Mouse (Mus musculus) liver, embryonic 14.5 days (tissue): ENCODE measurements around the gene Sptbn1. TPM values are rescaled to one million over a fixed set of nuclear protein-coding genes. Genes with fewer than 3 reads are reported as not detected.

Experiments used
- ATAC-seq: fragments of 200-750 bp; cut with Nextera tagmentation; 2 replicates; pipeline ENCODE4 v1.8.0; 2017; ENCODE audit warnings: moderate number of reproducible peaks, mild to moderate bottlenecking, moderate library complexity; ENCODE audit not compliant: insufficient read depth
- DNase-seq, 3 experiments: peaks; one replicate each; pipeline ENCODE4 v3.0.0-alpha.2; 2012 to 2013; ENCODE audit warnings: low read depth in 3 of 3, low spot score in 3 of 3
- H3K27ac ChIP-seq: fragments of 300-500 bp; sonication (generic); 2 replicates; pipeline ENCODE4 v1.5.1; 2014; ENCODE audit warnings: moderate library complexity, mild to moderate bottlenecking, control low read depth, inconsistent platforms
- H3K27me3 ChIP-seq: fragments of 300-500 bp; sonication (generic); 2 replicates; pipeline ENCODE4 v1.6.1; 2014; ENCODE audit warnings: mild to moderate bottlenecking, low read length, moderate library complexity; ENCODE audit not compliant: control insufficient read depth, insufficient read depth
- H3K36me3 ChIP-seq: fragments of 300-500 bp; sonication (generic); replicated peaks from 2 replicates; pipeline ENCODE4 v1.6.1; 2014; ENCODE audit warnings: low read depth; ENCODE audit not compliant: control insufficient read depth, insufficient read depth
- H3K4me1 ChIP-seq, 2 experiments: fragments of 200-500 bp in 1 of 2; fragments of 300-500 bp in 1 of 2; sonication (generic) in 1 of 2; replicated peaks; 2 replicates each; pipeline ENCODE4 v1.6.1; 2012 to 2014; ENCODE audit warnings: antibody characterized with exemption in 1 of 2, inconsistent platforms in 1 of 2, low read length in 1 of 2; ENCODE audit not compliant: control insufficient read depth in 2 of 2, insufficient read depth in 2 of 2
- H3K4me2 ChIP-seq: fragments of 300-500 bp; sonication (generic); 2 replicates; pipeline ENCODE4 v1.6.1; 2014; ENCODE audit warnings: low read depth, mild to moderate bottlenecking, control low read depth, moderate library complexity
- H3K4me3 ChIP-seq, 2 experiments: fragments of 200-500 bp in 1 of 2; fragments of 300-500 bp in 1 of 2; sonication (generic) in 1 of 2; 2 replicates each; pipeline ENCODE4 v1.5.1; 2012 to 2014; ENCODE audit warnings: low read depth in 2 of 2, low read length in 2 of 2, mild to moderate bottlenecking in 2 of 2, control low read depth in 1 of 2, inconsistent platforms in 1 of 2, moderate library complexity in 1 of 2; ENCODE audit not compliant: insufficient read depth in 1 of 2
- H3K9ac ChIP-seq: fragments of 300-500 bp; sonication (generic); replicated peaks from 2 replicates; pipeline ENCODE4 v1.6.1; 2014; ENCODE audit warnings: mild to moderate bottlenecking, control low read depth, moderate library complexity
- H3K9me3 ChIP-seq: fragments of 300-500 bp; sonication (generic); 2 replicates; pipeline ENCODE4 v1.6.1; 2016; ENCODE audit warnings: low read length, mixed read lengths; ENCODE audit not compliant: control insufficient read depth
- CTCF ChIP-seq: IDR thresholded peaks from 2 replicates; pipeline ENCODE4 v1.5.1; 2016; ENCODE audit warnings: antibody characterized with exemption, low read depth, control low read depth
- EP300 ChIP-seq: IDR thresholded peaks from 2 replicates; pipeline ENCODE4 v1.6.1; 2016; ENCODE audit warnings: antibody characterized with exemption, low read depth
- WGBS: fragments of 180-500 bp; shearing (Covaris S2); extraction: QIAGEN DNeasy Blood & Tissue Kit; methylation state at CpG from one replicate; pipeline ENCODE4 v1.1.7; 2014; ENCODE audit not compliant: insufficient replicate concordance; 5-methylcytosine and 5-hydroxymethylcytosine counted together
- polyA plus RNA-seq, 2 experiments: library from polyadenylated mRNA; depleted of rRNA in 1 of 2; stranded (reverse) in 1 of 2; unstranded in 1 of 2; fragments of >200 nt; fragmentation: Nextera tagmentation in 1 of 2; extraction: Ambion mirVana in 1 of 2; gene quantifications; 2 replicates each; pipeline versions ENCODE4 v1.2.1 to v1.2.3; 2012 to 2014

Sptbn1 gene
- polyA plus RNA-seq, 2 experiments, result 9.6 to 14.4 TPM

GRCm38 (mm10) chr11:30104177-30104576 is 163.8 kb downstream of the Sptbn1 start:
- ATAC-seq (no peak), DNase-seq (no peak)
- 71% methylated on average over 10 of the region's 10 CpGs for WGBS
- Histone ChIP-seq H3K36me3 (no peaks in the 10 kb centered on the region), H3K27me3 (no peaks in the 10 kb centered on the region), H3K27ac (no peak overlapping the region), H3K9me3 (no peaks in the 10 kb centered on the region), H3K4me2 (no peak overlapping the region), H3K4me1 (no peaks in the 10 kb centered on the region), H3K4me3 (no peak overlapping the region), H3K9ac (no peak overlapping the region)
- TF ChIP-seq CTCF, result no peak
- TF ChIP-seq EP300, result no peak

- no peak for TF ChIP-seq EP300
- ATAC-seq, result no peak
- Histone ChIP-seq H3K36me3 (no peaks in the 10 kb centered on the region), H3K9ac (no peak overlapping the region), H3K4me3 (no peak overlapping the region), H3K4me1 (no peaks in the 10 kb centered on the region), H3K9me3 (no peaks in the 10 kb centered on the region), H3K4me2 (no peak overlapping the region), H3K27ac (no peak overlapping the region), H3K27me3 (no peaks in the 10 kb centered on the region)
- 54% methylated on average over 2 of the region's 2 CpGs for WGBS
- DNase-seq, result no peak
These were observed 165.4 kb downstream of the Sptbn1 start for GRCm38 (mm10) chr11:30102594-30102993.

- no peaks in the 10 kb centered on the region for H3K27me3 ChIP-seq
- no peak overlapping the region for H3K27ac ChIP-seq
- H3K9ac ChIP-seq, result no peak overlapping the region
- H3K4me3 ChIP-seq, result no peak overlapping the region
- TF ChIP-seq CTCF, result no peak
- no peak for TF ChIP-seq EP300
- ATAC-seq, result no peak
- WGBS, result 68% methylated on average over 1 of the region's 1 CpGs
- no peaks in the 10 kb centered on the region for H3K9me3 ChIP-seq
- H3K4me1 ChIP-seq, result no peaks in the 10 kb centered on the region
- no peaks in the 10 kb centered on the region for H3K36me3 ChIP-seq
- H3K4me2 ChIP-seq, result no peak overlapping the region
- no peak for DNase-seq
These were observed 166.2 kb downstream of the Sptbn1 start for GRCm38 (mm10) chr11:30101796-30102195.

GRCm38 (mm10) chr11:30101162-30101561 is 166.8 kb downstream of the Sptbn1 start:
- H3K9ac ChIP-seq, result no peak overlapping the region
- no peak overlapping the region for H3K27ac ChIP-seq
- H3K4me3 ChIP-seq, result no peak overlapping the region
- no peaks in the 10 kb centered on the region for H3K4me1 ChIP-seq
- 54% methylated on average over 2 of the region's 2 CpGs for WGBS
- no peak for TF ChIP-seq CTCF
- no peak for TF ChIP-seq EP300
- ATAC-seq (no peak), DNase-seq (no peak)
- no peaks in the 10 kb centered on the region for H3K36me3 ChIP-seq
- H3K4me2 ChIP-seq, result no peak overlapping the region
- H3K27me3 ChIP-seq, result no peaks in the 10 kb centered on the region
- H3K9me3 ChIP-seq, result no peaks in the 10 kb centered on the region

GRCm38 (mm10) chr11:30099916-30100315 is 168.1 kb downstream of the Sptbn1 start:
- 27% methylated on average over 6 of the region's 6 CpGs for WGBS
- TF ChIP-seq CTCF (no peak), EP300 (no peak)
- no peaks in the 10 kb centered on the region for H3K36me3 ChIP-seq
- ATAC-seq (no peak), DNase-seq (no peak)
- no peak overlapping the region for H3K9ac ChIP-seq
- no peaks in the 10 kb centered on the region for H3K4me1 ChIP-seq
- H3K9me3 ChIP-seq, result no peaks in the 10 kb centered on the region
- H3K4me3 ChIP-seq, result no peak overlapping the region
- no peak overlapping the region for H3K4me2 ChIP-seq
- no peak overlapping the region for H3K27ac ChIP-seq
- no peaks in the 10 kb centered on the region for H3K27me3 ChIP-seq
